Mouse (Mus musculus) bone marrow macrophage, adult 2 months (primary cell): ENCODE data around the gene Cbl.

Experiments used
- CTCF ChIP-seq: IDR thresholded peaks from 2 replicates; pipeline ENCODE4 v1.5.1; 2012; ENCODE audit warnings: low read depth, mild to moderate bottlenecking, low read length, moderate library complexity
- POLR2A ChIP-seq: IDR thresholded peaks from 2 replicates; pipeline ENCODE4 v1.6.1; 2012; ENCODE audit warnings: mild to moderate bottlenecking, low read depth, low read length, borderline replicate concordance

DNA sequence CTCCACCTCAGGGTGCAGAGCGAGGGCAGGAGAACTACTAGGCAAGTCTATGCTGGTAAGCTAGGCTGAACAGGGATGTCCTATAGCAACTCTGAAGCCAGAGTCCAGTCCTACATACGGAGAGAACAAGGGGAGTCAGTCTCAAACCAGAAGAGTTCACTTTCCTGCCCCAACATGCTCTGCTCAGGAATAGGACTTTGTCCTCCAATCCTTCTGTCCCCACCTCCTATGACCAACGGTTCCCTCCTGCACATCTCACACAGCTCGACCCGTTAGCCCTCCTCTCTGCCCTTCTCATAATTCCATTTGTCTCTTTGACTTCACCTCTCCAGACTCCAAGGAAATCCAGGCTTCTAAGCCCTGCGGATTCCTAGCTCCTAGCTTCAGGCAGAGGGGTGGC, 14.1 kb upstream of the Cbl start:
- TF ChIP-seq CTCF (no peak), POLR2A (no peak)
